Mouse (Mus musculus): ENCODE measurements at regions not wholly inside any gene's neighbourhood (a gene's known extent, or its start where the extent isn't known, plus 50 kb on each side); places are given as distances from the start of the nearest gene placed in this dataset.

GRCm38 (mm10) chr19:28205691-28206090 lies 194.7 kb upstream of the Rfx3 start:
- H3K36me3 ChIP-seq, result no peaks in the 10 kb centered on the region
- WGBS, result 80% methylated on average over 4 of the region's 4 CpGs
- no peaks in the 10 kb centered on the region for H3K27me3 ChIP-seq (replicated peaks)
- H3K9ac ChIP-seq, result no peak overlapping the region
- H3K27ac ChIP-seq (ENCODE audit: poor library complexity, severe bottlenecking), result no peak overlapping the region
- no peaks in the 10 kb centered on the region for H3K4me1 ChIP-seq (replicated peaks)
- no peak for ATAC-seq (ENCODE audit: insufficient number of reproducible peaks, low FRiP score)
- no peak overlapping the region for H3K4me3 ChIP-seq
- H3K4me2 ChIP-seq, result no peak overlapping the region
- H3K9me3 ChIP-seq (replicated peaks), result 0 out of 2 replicates have a peak, but pooled peaks cover 3% of the 10 kb centered on the region

- Histone ChIP-seq H3K4me1 (replicated peaks) (no peaks in the 10 kb centered on the region), H3K9me3 (replicated peaks) (0 out of 2 replicates have a peak, but pooled peaks cover 3% of the 10 kb centered on the region), H3K9ac (no peak overlapping the region), H3K27ac (ENCODE audit: poor library complexity, severe bottlenecking) (no peak overlapping the region), H3K27me3 (replicated peaks) (no peaks in the 10 kb centered on the region), H3K4me3 (no peak overlapping the region), H3K36me3 (no peaks in the 10 kb centered on the region), H3K4me2 (no peak overlapping the region)
- 59% methylated on average over 3 of the region's 3 CpGs for WGBS
- no peak for ATAC-seq (ENCODE audit: insufficient number of reproducible peaks, low FRiP score)
Measured at GRCm38 (mm10) chr19:28203719-28204118, 192.8 kb upstream of the Rfx3 start.

GRCm38 (mm10) chr19:28199385-28199784 lies 188.4 kb upstream of the Rfx3 start:
- no peak for ATAC-seq (ENCODE audit: insufficient number of reproducible peaks, low FRiP score)
- no peaks in the 10 kb centered on the region for H3K36me3 ChIP-seq
- no peak overlapping the region for H3K4me2 ChIP-seq
- no peaks in the 10 kb centered on the region for H3K27me3 ChIP-seq (replicated peaks)
- 70% methylated on average over 8 of the region's 8 CpGs for WGBS
- no peak overlapping the region for H3K9ac ChIP-seq
- no peaks in the 10 kb centered on the region for H3K9me3 ChIP-seq (replicated peaks)
- H3K27ac ChIP-seq (ENCODE audit: poor library complexity, severe bottlenecking), result no peak overlapping the region
- H3K4me1 ChIP-seq (replicated peaks), result no peaks in the 10 kb centered on the region
- no peak overlapping the region for H3K4me3 ChIP-seq

GRCm38 (mm10) chr19:28196881-28197280 lies 185.9 kb upstream of the Rfx3 start:
- Histone ChIP-seq H3K4me2 (no peak overlapping the region), H3K9ac (no peak overlapping the region), H3K36me3 (no peaks in the 10 kb centered on the region), H3K9me3 (replicated peaks) (no peaks in the 10 kb centered on the region), H3K4me1 (replicated peaks) (no peaks in the 10 kb centered on the region), H3K4me3 (no peak overlapping the region), H3K27ac (ENCODE audit: poor library complexity, severe bottlenecking) (no peak overlapping the region), H3K27me3 (replicated peaks) (no peaks in the 10 kb centered on the region)
- no peak for ATAC-seq (ENCODE audit: insufficient number of reproducible peaks, low FRiP score)
- 90% methylated on average over 5 of the region's 5 CpGs for WGBS

GRCm38 (mm10) chr19:28192248-28192647 lies 181.3 kb upstream of the Rfx3 start:
- Histone ChIP-seq H3K36me3 (no peaks in the 10 kb centered on the region), H3K4me2 (no peak overlapping the region), H3K4me3 (no peak overlapping the region), H3K27ac (ENCODE audit: poor library complexity, severe bottlenecking) (no peak overlapping the region), H3K4me1 (replicated peaks) (no peaks in the 10 kb centered on the region), H3K27me3 (replicated peaks) (no peaks in the 10 kb centered on the region), H3K9me3 (replicated peaks) (no peaks in the 10 kb centered on the region), H3K9ac (no peak overlapping the region)
- ATAC-seq (ENCODE audit: insufficient number of reproducible peaks, low FRiP score), result no peak
- WGBS, result 82% methylated on average over 3 of the region's 3 CpGs

GRCm38 (mm10) chr19:28191428-28192116 lies 180.6 kb upstream of the Rfx3 start:
- no peak overlapping the region for H3K4me3 ChIP-seq
- H3K36me3 ChIP-seq, result no peaks in the 10 kb centered on the region
- H3K27me3 ChIP-seq (replicated peaks), result no peaks in the 10 kb centered on the region
- ATAC-seq (ENCODE audit: insufficient number of reproducible peaks, low FRiP score), result no peak
- H3K4me1 ChIP-seq (replicated peaks), result no peaks in the 10 kb centered on the region
- no peak overlapping the region for H3K9ac ChIP-seq
- no peak overlapping the region for H3K27ac ChIP-seq (ENCODE audit: poor library complexity, severe bottlenecking)
- H3K9me3 ChIP-seq (replicated peaks), result no peaks in the 10 kb centered on the region
- H3K4me2 ChIP-seq, result no peak overlapping the region
- WGBS, result 34% methylated on average over 9 of the region's 9 CpGs

GRCm38 (mm10) chr19:28190250-28190649 lies 179.3 kb upstream of the Rfx3 start:
- no peak overlapping the region for H3K9ac ChIP-seq
- no peak for ATAC-seq (ENCODE audit: insufficient number of reproducible peaks, low FRiP score)
- no peaks in the 10 kb centered on the region for H3K9me3 ChIP-seq (replicated peaks)
- no peaks in the 10 kb centered on the region for H3K27me3 ChIP-seq (replicated peaks)
- H3K4me3 ChIP-seq, result no peak overlapping the region
- WGBS, result 75% methylated on average over 10 of the region's 10 CpGs
- no peak overlapping the region for H3K4me2 ChIP-seq
- H3K27ac ChIP-seq (ENCODE audit: poor library complexity, severe bottlenecking), result no peak overlapping the region
- no peaks in the 10 kb centered on the region for H3K4me1 ChIP-seq (replicated peaks)
- no peaks in the 10 kb centered on the region for H3K36me3 ChIP-seq

- 79% methylated on average over 6 of the region's 6 CpGs for WGBS
- Histone ChIP-seq H3K27ac (ENCODE audit: poor library complexity, severe bottlenecking) (no peak overlapping the region), H3K9me3 (replicated peaks) (no peaks in the 10 kb centered on the region), H3K27me3 (replicated peaks) (no peaks in the 10 kb centered on the region), H3K4me1 (replicated peaks) (no peaks in the 10 kb centered on the region), H3K9ac (no peak overlapping the region), H3K36me3 (no peaks in the 10 kb centered on the region), H3K4me2 (no peak overlapping the region), H3K4me3 (no peak overlapping the region)
- ATAC-seq (ENCODE audit: insufficient number of reproducible peaks, low FRiP score), result no peak
Measured at GRCm38 (mm10) chr19:28188363-28188762, 177.4 kb upstream of the Rfx3 start.

GRCm38 (mm10) chr19:28182411-28183182 lies 171.6 kb upstream of the Rfx3 start:
- H3K4me3 ChIP-seq, result no peak overlapping the region
- peaks cover 3% of the 10 kb centered on the region; the same call in 1 of the 2 replicates for H3K4me1 ChIP-seq (replicated peaks)
- no peak overlapping the region for H3K27ac ChIP-seq (ENCODE audit: poor library complexity, severe bottlenecking)
- no peak for ATAC-seq (ENCODE audit: insufficient number of reproducible peaks, low FRiP score)
- H3K4me2 ChIP-seq, result no peak overlapping the region
- H3K9ac ChIP-seq, result no peak overlapping the region
- 77% methylated on average over 12 of the region's 12 CpGs for WGBS
- no peaks in the 10 kb centered on the region for H3K27me3 ChIP-seq (replicated peaks)
- no peaks in the 10 kb centered on the region for H3K36me3 ChIP-seq
- H3K9me3 ChIP-seq (replicated peaks), result 0 out of 2 replicates have a peak, but pooled peaks cover 4% of the 10 kb centered on the region

GRCm38 (mm10) chr19:28181171-28181570 lies 170.2 kb upstream of the Rfx3 start:
- WGBS, result 73% methylated on average over 2 of the region's 2 CpGs

GRCm38 (mm10) chr19:28178114-28178513 lies 167.1 kb upstream of the Rfx3 start:
- ATAC-seq (ENCODE audit: insufficient number of reproducible peaks, low FRiP score), result 0 out of 2 replicates have a peak, but pooled peaks have one; percentile 53
- no peak overlapping the region for H3K9ac ChIP-seq
- WGBS, result 37% methylated on average over 6 of the region's 6 CpGs
- 0 out of 2 replicates have a peak, but pooled peaks cover 4% of the 10 kb centered on the region for H3K9me3 ChIP-seq (replicated peaks)
- H3K27me3 ChIP-seq (replicated peaks), result no peaks in the 10 kb centered on the region
- H3K36me3 ChIP-seq, result no peaks in the 10 kb centered on the region
- peaks cover 3% of the 10 kb centered on the region; the same call in 1 of the 2 replicates for H3K4me1 ChIP-seq (replicated peaks)
- H3K27ac ChIP-seq (ENCODE audit: poor library complexity, severe bottlenecking), result peak overlapping the region; percentile 74
- no peak overlapping the region for H3K4me3 ChIP-seq
- H3K4me2 ChIP-seq, result peak overlapping the region; percentile 31; the same call in 1 of the 2 replicates

More at GRCm38 (mm10) chr19:28181171-28181570, 170.2 kb upstream of the Rfx3 start:
- ATAC-seq (ENCODE audit: insufficient number of reproducible peaks, low FRiP score), result no peak
- Histone ChIP-seq H3K9me3 (replicated peaks) (0 out of 2 replicates have a peak, but pooled peaks cover 4% of the 10 kb centered on the region), H3K27me3 (replicated peaks) (no peaks in the 10 kb centered on the region), H3K9ac (no peak overlapping the region), H3K4me3 (no peak overlapping the region), H3K4me1 (replicated peaks) (peaks cover 3% of the 10 kb centered on the region; the same call in 1 of the 2 replicates), H3K36me3 (no peaks in the 10 kb centered on the region), H3K4me2 (no peak overlapping the region), H3K27ac (ENCODE audit: poor library complexity, severe bottlenecking) (no peak overlapping the region)
